Mouse (Mus musculus) cerebellum, adult 2 months (tissue): Measurements from ENCODE around the gene Olfr707. TPM values are rescaled to one million over a fixed set of nuclear protein-coding genes. Genes with fewer than 3 reads are reported as not detected.
"Not testable (repeated sequence)": the region's sequence is repeated elsewhere in the genome, so short reads cannot be mapped to it uniquely, and the experiment has no call there.

Source experiments
- DNase-seq, 2 experiments: peaks; one replicate each; pipeline ENCODE4 v3.0.0; 2021
- H3K27ac ChIP-seq: fragments of 200-500 bp; 2 replicates; pipeline ENCODE4 v1.5.1; 2012; ENCODE audit warnings: low read length, control low read depth, inconsistent platforms; ENCODE audit not compliant: insufficient read depth
- H3K27me3 ChIP-seq: fragments of 200-500 bp; 2 replicates; pipeline ENCODE4 v1.6.1; 2012; ENCODE audit warnings: inconsistent platforms, mild to moderate bottlenecking, low read length, moderate library complexity; ENCODE audit not compliant: control insufficient read depth, insufficient read depth
- H3K4me1 ChIP-seq: fragments of 200-500 bp; 2 replicates; pipeline ENCODE4 v1.6.1; 2011; ENCODE audit warnings: low read length; ENCODE audit not compliant: control insufficient read depth, insufficient read depth
- H3K4me3 ChIP-seq: fragments of 200-500 bp; replicated peaks from 2 replicates; pipeline ENCODE3; 2011; ENCODE audit warnings: mild to moderate bottlenecking, low read depth, low read length, control low read depth; ENCODE audit not compliant: insufficient read depth
- CTCF ChIP-seq: fragments of 200-500 bp; IDR thresholded peaks from 2 replicates; pipeline ENCODE4 v1.5.1; 2011; ENCODE audit warnings: low read depth, mild to moderate bottlenecking, control low read depth, low read length, moderate library complexity, borderline replicate concordance; ENCODE audit not compliant: insufficient read depth
- POLR2A ChIP-seq: fragments of 200-500 bp; IDR thresholded peaks from 2 replicates; pipeline ENCODE4 v1.6.1; 2011; ENCODE audit warnings: low read length, control low read depth, borderline replicate concordance; ENCODE audit not compliant: insufficient read depth
- WGBS: fragments of 180-500 bp; shearing (Covaris S2); methylation state at CpG from one replicate; pipeline ENCODE4 v1.1.7; 2018; 5-methylcytosine and 5-hydroxymethylcytosine counted together
- polyA plus RNA-seq: library from polyadenylated mRNA; depleted of rRNA; stranded (reverse); fragments of >200 nt; gene quantifications from 2 replicates; pipeline ENCODE4 v1.2.3, GENCODE M21; 2012; rRNA removed

The Olfr707 gene
- not detected in 2 replicates for polyA plus RNA-seq

DNA sequence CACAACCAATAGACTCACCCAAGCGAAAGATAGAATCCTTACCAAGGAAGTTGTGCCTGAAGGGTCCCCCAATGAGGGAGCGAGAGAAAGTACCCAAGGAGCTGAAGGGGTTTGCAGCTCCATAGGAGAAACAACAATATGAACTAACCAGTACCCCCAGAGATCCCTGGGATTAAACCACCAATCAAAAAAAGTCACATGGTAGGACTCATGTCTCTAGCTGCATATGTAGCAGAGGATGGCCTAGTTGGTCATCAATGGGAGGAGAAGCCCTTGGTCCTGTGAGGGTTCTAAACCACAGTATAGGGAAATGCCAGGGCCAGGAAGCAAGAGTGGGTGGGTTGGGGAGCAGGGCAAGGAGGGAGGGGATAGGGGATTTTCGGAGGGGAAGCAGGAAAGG lies at the start of gene Olfr707:
Gene Olfr707, minus strand, starts transcription at position 101 of the 400 bp plus-strand sequence.
- H3K4me1 ChIP-seq, DNase-seq, H3K27me3 ChIP-seq, H3K27ac ChIP-seq, H3K4me3 ChIP-seq: not testable (repeated sequence)
- 79% methylated on average over 3 of the region's 3 CpGs for WGBS

DNA sequence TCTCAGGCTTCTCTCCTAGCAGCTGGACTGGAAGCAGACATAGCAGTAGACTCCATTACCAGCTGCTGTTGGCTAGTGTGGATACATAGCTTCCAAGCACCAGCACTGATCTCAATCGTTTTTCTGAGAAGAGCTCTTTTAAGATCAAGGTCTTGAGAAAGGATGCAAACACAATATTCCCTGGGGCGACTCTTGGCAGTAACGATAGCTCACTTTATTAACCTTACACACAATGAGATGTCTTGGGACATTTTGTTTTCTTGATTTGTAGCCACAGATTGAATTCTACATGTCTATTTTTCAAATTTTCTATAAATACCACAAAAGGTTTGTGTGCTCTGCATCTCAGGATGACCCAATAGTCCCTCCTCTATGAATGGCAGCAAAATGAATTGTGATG lies 47.2 kb upstream of the Olfr707 start, which contains the start of gene Olfr710:
Gene Olfr710, minus strand, starts transcription at position 101 of the 400 bp plus-strand sequence.
- 67% methylated on average over 3 of the region's 3 CpGs for WGBS
- no peak for TF ChIP-seq POLR2A
- no peak for TF ChIP-seq CTCF

DNA sequence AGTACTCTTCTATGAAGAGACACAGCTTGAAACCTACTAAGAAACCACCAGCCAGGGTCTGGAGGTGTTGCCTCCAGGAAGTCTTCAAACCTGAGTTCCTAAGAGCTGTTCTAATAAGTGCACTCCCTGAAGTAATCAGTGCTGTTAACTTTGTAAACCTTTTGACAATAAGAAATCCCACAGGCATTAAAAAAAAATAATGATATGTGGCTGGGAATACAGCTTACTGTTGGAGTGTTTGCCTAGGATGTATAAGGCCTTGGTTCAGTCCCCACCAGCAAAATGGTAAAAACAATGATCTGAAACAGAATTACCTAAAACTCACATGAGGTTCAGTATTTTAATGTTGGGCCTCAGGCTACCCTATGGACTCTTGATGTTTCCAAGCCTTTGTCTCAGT lies 31.1 kb upstream of the Olfr707 start, which contains the start of gene Olfr709-ps1:
Gene Olfr709-ps1, minus strand, starts transcription at position 101 of the 400 bp plus-strand sequence.
- no peak for DNase-seq
- TF ChIP-seq POLR2A (no peak), CTCF (no peak)
- Histone ChIP-seq H3K27ac (no peak within 1 kb of the TSS), H3K4me1 (no peaks in the 10 kb centered on the region), H3K27me3 (no peaks in the 10 kb centered on the region), H3K4me3 (no peak within 1 kb of the TSS)

More for the DNA sequence above, 47.2 kb upstream of the Olfr707 start, which contains the start of gene Olfr710:
- Histone ChIP-seq H3K4me1 (no peaks in the 10 kb centered on the region), H3K27ac (no peak within 1 kb of the TSS), H3K4me3 (no peak within 1 kb of the TSS), H3K27me3 (no peaks in the 10 kb centered on the region)
- no peak for DNase-seq

DNA sequence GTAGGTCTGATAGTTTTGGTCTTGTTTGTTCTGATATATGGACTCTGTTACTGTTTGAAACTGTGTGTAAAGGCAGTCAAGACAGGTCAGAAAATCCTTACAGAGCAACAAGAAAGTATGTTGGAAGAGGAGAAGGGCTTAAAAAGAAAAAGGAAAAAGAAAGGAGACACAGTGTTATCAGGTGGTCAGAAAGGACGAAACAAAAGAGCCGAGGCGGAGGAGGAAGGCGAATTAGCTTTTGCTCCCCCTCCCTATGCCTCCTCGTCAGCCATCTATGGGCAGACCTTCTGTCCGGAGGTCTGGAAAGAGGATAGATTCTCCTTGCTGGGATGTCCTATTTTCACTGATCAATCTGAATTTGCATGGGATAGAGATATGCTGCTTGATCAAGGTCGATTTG lies 19.9 kb upstream of the Olfr707 start:
- not testable (repeated sequence) for H3K4me3 ChIP-seq, DNase-seq, H3K4me1 ChIP-seq, H3K27ac ChIP-seq, H3K27me3 ChIP-seq
- WGBS, result 88% methylated on average over 7 of the region's 7 CpGs

DNA sequence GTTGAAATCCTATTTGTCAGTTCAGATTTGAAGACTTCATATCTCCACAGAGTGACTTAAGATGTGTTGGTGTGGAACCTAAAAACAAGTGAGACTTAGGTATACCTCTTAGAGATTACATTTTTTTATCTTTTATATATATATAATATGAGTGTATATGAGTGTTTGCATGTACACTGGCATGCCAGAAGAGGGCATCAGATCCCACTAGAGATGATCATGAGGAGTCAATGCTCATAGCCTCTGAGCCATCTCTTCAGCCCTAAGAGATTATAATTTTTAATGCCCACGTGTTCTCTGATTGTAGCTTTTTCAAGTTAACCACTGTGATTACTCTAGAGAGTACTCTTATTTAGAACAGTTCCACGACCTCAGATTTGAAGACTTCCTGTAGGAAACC lies 6.6 kb upstream of the Olfr707 start, which contains the start of gene Olfr1532-ps1:
Gene Olfr1532-ps1, plus strand, starts transcription at position 326 of the 400 bp plus-strand sequence.
- TF ChIP-seq CTCF (no peak), POLR2A (no peak)

DNA sequence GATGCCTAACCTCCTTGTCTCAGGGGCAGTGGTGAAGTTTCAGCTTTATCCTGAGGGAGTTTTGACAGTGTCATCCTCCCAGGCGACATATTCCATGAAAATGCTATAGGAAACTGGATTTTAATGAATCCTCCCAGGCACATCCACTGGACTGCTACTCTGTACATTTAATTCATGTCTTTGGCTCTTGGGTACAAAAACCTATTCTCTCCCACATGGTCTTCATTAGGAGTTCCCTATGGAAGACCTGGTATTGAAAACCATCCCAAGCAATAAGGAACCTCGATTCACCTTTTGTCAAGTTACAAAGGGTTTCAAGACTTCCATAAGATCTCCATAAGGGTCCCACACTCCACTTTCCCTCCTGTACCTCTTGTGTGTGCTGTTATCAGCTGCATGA lies 13.0 kb downstream of the Olfr707 start, which contains the start of gene Olfr706:
Gene Olfr706, minus strand, starts transcription at position 101 of the 400 bp plus-strand sequence.
- no peaks in the 10 kb centered on the region for H3K27me3 ChIP-seq
- WGBS, result 79% methylated on average over 2 of the region's 2 CpGs
- H3K4me3 ChIP-seq, result no peak within 1 kb of the TSS
- H3K4me1 ChIP-seq, result no peaks in the 10 kb centered on the region
- no peak within 1 kb of the TSS for H3K27ac ChIP-seq
- DNase-seq, result no peak
- no peak for TF ChIP-seq POLR2A
- TF ChIP-seq CTCF, result no peak

More for the DNA sequence above, 6.6 kb upstream of the Olfr707 start, which contains the start of gene Olfr1532-ps1:
- WGBS, result 59% methylated on average over 2 of the region's 2 CpGs
- Histone ChIP-seq H3K27me3 (no peaks in the 10 kb centered on the region), H3K4me3 (no peak within 1 kb of the TSS), H3K27ac (no peak within 1 kb of the TSS), H3K4me1 (no peaks in the 10 kb centered on the region)
- DNase-seq, result no peak

DNA sequence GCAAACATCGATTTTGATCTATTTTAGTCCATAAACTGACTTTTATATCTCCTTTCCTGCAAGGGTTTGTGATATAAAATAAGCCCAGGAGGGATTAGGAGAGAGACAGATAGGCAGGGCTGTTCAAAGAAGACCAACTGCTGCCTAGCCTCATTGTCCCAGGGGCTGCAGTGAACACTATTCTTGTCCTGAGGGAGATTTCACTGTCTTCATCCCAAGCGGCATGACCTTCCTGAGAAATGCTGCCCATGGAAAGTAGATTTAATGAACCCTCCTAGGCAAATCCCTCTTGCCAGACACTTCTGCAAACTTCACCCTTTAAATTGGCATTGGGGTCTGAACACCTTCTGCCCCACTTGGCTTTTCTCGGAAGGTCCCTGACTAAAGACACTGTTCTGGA lies 24.2 kb downstream of the Olfr707 start, which contains the start of gene Olfr705:
Gene Olfr705, minus strand, starts transcription at position 101 of the 400 bp plus-strand sequence.
- no peak for DNase-seq
- TF ChIP-seq POLR2A (no peak), CTCF (no peak)
- Histone ChIP-seq H3K4me3 (no peak within 1 kb of the TSS), H3K4me1 (no peaks in the 10 kb centered on the region), H3K27ac (no peak within 1 kb of the TSS), H3K27me3 (no peaks in the 10 kb centered on the region)
- 73% methylated on average over 3 of the region's 3 CpGs for WGBS

DNA sequence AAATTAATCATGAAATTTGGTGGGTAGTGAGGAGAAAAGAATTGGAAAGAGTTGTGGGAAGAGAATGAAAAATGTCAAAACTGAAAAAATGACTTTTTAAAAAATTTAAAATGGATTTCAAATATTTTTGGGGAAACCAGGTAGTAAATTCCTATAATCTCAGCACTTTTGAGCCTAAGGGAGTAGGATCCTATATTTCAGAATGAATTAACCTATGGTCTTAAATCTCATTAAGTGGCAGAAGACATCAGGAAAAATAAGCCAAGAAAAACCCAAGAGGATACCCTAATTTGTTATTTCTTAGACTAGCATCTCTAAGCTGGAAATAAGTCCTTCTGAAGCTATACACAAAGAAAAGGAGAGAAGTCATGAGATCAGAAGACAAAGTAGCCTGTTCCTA lies 38.2 kb downstream of the Olfr707 start, which contains the start of gene Olfr704:
Gene Olfr704, plus strand, starts transcription at position 301 of the 400 bp plus-strand sequence.
- no peaks in the 10 kb centered on the region for H3K27me3 ChIP-seq
- H3K4me1 ChIP-seq, result no peaks in the 10 kb centered on the region
- TF ChIP-seq CTCF (no peak), POLR2A (no peak)
- DNase-seq, result no peak
- no peak within 1 kb of the TSS for H3K4me3 ChIP-seq
- H3K27ac ChIP-seq, result no peak within 1 kb of the TSS
